Mouse (Mus musculus) lung, postnatal 0 days (tissue): ENCODE results near the gene Mbd4.

ENCODE experiments used
- CTCF ChIP-seq: IDR thresholded peaks from 2 replicates; pipeline ENCODE4 v1.5.1; 2016; ENCODE audit warnings: antibody characterized with exemption, mild to moderate bottlenecking
- EP300 ChIP-seq: IDR thresholded peaks from 2 replicates; pipeline ENCODE4 v1.6.1; 2016; ENCODE audit warnings: antibody characterized with exemption, mild to moderate bottlenecking, control low read depth

- TF ChIP-seq CTCF (no peak), EP300 (no peak)
Observed at GRCm38 (mm10) chr6:115848598-115849304, 4.4 kb downstream of the Mbd4 start.
